Mouse (Mus musculus) embryonic facial prominence, embryonic 14.5 days (tissue): ENCODE data around the gene Mfsd6. TPM values are rescaled to one million over a fixed set of nuclear protein-coding genes. Genes with fewer than 3 reads are reported as not detected.

Source experiments
- ATAC-seq: fragments of 200-750 bp; cut with Nextera tagmentation; 2 replicates; pipeline ENCODE4 v1.8.0; 2017; ENCODE audit warnings: low read depth, moderate number of reproducible peaks, moderate TSS enrichment
- DNase-seq: peaks from one replicate; pipeline ENCODE4 v3.0.0-alpha.2; 2015; ENCODE audit warnings: low spot score
- H3K27ac ChIP-seq: fragments of 300-500 bp; sonication (generic); replicated peaks from 2 replicates; pipeline ENCODE4 v1.5.1; 2014; ENCODE audit warnings: low read depth, mild to moderate bottlenecking, low read length, moderate library complexity
- H3K27me3 ChIP-seq: fragments of 300-500 bp; sonication (generic); replicated peaks from 2 replicates; pipeline ENCODE4 v1.6.1; 2014; ENCODE audit warnings: low read length; ENCODE audit not compliant: control insufficient read depth, insufficient read depth
- H3K36me3 ChIP-seq: fragments of 300-500 bp; sonication (generic); 2 replicates; pipeline ENCODE4 v1.6.1; 2014; ENCODE audit warnings: low read length, mixed read lengths; ENCODE audit not compliant: control insufficient read depth, insufficient read depth
- H3K4me1 ChIP-seq: fragments of 300-500 bp; sonication (generic); 2 replicates; pipeline ENCODE4 v1.6.1; 2014; ENCODE audit warnings: antibody characterized with exemption, low read length; ENCODE audit not compliant: control insufficient read depth, insufficient read depth
- H3K4me2 ChIP-seq: fragments of 300-500 bp; sonication (generic); 2 replicates; pipeline ENCODE4 v1.6.1; 2014; ENCODE audit warnings: low read depth, mild to moderate bottlenecking, low read length, moderate library complexity, mixed read lengths
- H3K4me3 ChIP-seq: fragments of 300-500 bp; sonication (generic); 2 replicates; pipeline ENCODE4 v1.5.1; 2014; ENCODE audit warnings: low read depth, mild to moderate bottlenecking, low read length
- H3K9ac ChIP-seq: fragments of 300-500 bp; sonication (generic); 2 replicates; pipeline ENCODE4 v1.6.1; 2014; ENCODE audit warnings: low read depth, mild to moderate bottlenecking, low read length, moderate library complexity, mixed read lengths
- H3K9me3 ChIP-seq: fragments of 300-500 bp; sonication (generic); 2 replicates; pipeline ENCODE4 v1.6.1; 2016; ENCODE audit warnings: low read length; ENCODE audit not compliant: control insufficient read depth
- WGBS: fragments of 180-500 bp; shearing (Covaris S2); extraction: QIAGEN DNeasy Blood & Tissue Kit; methylation state at CpG from one replicate; pipeline ENCODE4 v1.1.7; 2014; 5-methylcytosine and 5-hydroxymethylcytosine counted together
- polyA plus RNA-seq: library from polyadenylated mRNA; unstranded; fragments of >200 nt; fragmentation: Nextera tagmentation; extraction: Ambion mirVana; gene quantifications from 2 replicates; pipeline ENCODE4 v1.2.1, GENCODE M21; 2014

Mfsd6 gene
- 3.2 and 3.5 TPM in 2 replicates for polyA plus RNA-seq

DNA sequence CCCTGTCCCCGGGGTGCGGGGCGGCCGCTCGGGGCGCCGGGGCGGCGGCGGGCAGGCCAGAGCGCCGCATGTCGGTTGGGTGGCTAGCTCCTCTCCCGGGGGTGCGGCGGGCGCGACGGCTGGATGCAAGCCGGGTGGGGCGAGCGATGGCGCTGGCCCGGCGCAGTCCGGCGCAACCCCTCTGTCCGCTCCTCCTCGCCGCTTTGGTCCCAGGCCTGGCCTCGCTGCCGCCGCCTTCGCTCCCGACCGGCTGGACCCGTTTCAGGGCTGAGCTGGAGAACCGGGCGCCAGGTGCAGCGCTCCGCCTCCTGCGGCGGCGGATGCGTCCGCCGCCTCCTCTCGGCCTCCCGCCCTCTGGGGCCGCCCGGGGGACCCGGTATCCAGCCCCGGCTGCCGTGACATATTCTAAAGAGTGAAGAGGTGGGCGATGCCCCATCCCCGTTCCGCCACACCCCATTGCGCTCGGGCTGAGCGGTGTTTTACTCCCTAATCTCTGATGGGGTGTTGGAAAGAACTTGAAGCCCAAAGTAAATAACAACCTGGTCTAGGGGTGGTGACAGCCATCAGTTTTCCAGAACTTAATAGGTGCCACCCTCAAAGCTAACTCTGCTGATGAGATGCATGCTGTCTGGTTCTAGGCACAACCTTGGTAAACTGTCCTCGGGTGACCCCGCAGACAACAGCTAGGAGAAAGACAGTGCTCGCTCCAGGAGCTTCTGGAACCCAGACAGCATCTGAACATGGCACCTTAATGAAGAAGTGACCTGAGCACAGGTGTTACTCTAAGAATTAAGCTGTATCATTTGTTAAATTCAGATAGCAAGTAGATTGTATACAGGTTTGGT, at the start of gene Mfsd6:
Gene Mfsd6 (minus strand): TSS at position 407 of the 845 bp plus-strand sequence.
- Histone ChIP-seq H3K36me3 (no peaks in the 10 kb centered on the region), H3K9ac (peak within 1 kb of the TSS; percentile 74), H3K4me2 (peak within 1 kb of the TSS; percentile 99), H3K4me1 (no peaks in the 10 kb centered on the region; the same call in 1 of the 2 replicates), H3K9me3 (no peaks in the 10 kb centered on the region), H3K27ac (no peak within 1 kb of the TSS; the same call in 1 of the 2 replicates), H3K4me3 (peak within 1 kb of the TSS; percentile 76), H3K27me3 (peaks cover 24% of the 10 kb centered on the region)
- DNase-seq (peak; percentile 42), ATAC-seq (peak; percentile 78)
- WGBS = 4% methylated on average over 23 of the region's 63 CpGs

DNA sequence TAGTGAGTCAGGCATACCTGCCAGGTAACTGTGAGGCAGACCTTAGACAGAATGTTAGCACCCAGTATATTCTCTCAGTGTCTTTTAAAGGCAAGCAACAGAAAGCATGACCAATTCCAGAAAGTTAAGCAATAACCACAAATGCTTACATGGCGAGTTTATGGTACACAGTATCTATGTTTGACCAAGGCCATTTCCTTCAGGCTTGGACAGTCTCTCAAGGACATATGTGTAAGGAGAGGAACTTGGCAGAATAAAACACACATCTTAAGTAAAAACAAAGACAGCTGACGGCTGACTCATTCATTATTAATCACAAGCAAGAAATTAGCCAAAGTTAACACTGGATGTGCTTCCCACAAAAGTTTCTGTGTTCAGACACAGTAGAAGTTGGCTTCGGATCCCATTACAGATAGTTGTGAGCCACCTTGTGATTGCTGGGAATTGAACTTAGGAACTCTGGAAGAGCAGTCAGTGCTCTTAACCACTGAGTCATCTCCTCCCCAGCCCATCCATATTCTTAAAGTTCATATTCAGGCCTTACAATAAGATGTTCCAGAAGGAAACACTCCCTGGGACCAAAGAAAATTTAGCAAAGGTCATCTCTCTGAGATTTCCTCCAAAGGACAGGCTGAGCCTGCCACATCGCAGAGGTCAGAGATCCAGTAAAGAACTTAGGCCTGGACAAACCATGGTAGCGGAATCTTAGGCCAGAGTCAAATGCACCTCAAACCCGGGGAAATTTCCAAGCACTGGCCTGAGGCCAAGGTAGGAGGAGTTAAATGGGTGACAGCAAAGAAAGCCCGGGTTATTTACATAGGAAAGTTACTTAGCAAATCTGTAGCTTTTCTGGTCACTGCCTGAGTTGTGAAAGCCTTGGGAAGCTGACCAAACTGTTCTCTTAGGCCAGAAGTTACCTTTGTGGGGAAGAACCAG, 38.2 kb upstream of the Mfsd6 start:
- no peaks in the 10 kb centered on the region for H3K9me3 ChIP-seq
- H3K27ac ChIP-seq = no peak overlapping the region
- WGBS = 70% methylated on average over 7 of the region's 7 CpGs
- H3K9ac ChIP-seq = no peak overlapping the region
- DNase-seq (no peak), ATAC-seq (no peak)
- no peak overlapping the region for H3K4me2 ChIP-seq
- H3K4me1 ChIP-seq = no peaks in the 10 kb centered on the region
- H3K27me3 ChIP-seq = no peaks in the 10 kb centered on the region
- no peaks in the 10 kb centered on the region for H3K36me3 ChIP-seq
- no peak overlapping the region for H3K4me3 ChIP-seq

DNA sequence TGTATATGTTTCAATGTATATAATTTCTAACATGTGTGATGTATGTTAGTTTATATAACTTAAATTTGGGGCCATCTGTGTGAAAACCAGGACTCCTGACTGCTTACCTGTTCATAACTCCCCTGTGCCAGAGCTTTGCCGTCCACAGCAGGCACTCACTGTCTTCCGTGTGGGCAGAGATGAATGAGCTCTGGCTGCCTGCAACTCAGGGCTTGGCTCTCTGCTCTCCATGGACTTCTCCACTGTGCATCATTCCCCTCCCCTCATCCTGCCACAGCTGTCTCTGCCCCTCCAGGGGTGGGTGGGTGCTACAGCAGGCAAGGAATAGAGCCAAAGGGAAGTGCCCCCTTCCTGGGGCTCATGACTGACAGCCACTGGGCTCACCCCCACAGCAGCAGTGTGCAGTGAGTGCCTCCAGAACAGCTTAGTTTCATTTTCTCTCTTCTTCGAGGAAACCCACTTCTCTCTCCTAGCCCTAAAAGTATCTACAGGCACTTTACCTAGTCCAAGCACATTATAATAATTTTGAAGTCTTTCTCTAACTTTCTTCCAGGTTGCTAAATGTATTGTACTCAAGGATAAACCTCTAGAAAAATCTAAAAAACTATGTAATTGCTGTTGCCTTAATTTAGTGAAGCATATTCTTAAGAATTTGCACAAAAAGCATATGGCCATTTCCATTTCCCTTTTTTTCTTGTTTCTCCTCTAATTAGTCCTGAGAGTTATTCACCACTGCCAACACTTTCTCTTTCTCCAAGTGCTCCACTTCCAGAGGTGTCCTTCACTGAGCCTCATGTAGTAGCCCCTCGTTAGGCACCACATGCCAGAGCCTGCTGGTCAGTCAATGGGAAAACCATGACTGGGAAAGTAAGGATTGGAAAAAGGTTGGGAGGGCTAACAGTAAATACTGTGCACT, 36.9 kb upstream of the Mfsd6 start:
- Histone ChIP-seq H3K27me3 (no peaks in the 10 kb centered on the region), H3K4me3 (no peak overlapping the region), H3K4me2 (no peak overlapping the region), H3K27ac (no peak overlapping the region), H3K36me3 (no peaks in the 10 kb centered on the region), H3K4me1 (no peaks in the 10 kb centered on the region), H3K9me3 (no peaks in the 10 kb centered on the region), H3K9ac (no peak overlapping the region)
- no peak for ATAC-seq
- no peak for DNase-seq
- WGBS = 61% methylated on average over 4 of the region's 4 CpGs

DNA sequence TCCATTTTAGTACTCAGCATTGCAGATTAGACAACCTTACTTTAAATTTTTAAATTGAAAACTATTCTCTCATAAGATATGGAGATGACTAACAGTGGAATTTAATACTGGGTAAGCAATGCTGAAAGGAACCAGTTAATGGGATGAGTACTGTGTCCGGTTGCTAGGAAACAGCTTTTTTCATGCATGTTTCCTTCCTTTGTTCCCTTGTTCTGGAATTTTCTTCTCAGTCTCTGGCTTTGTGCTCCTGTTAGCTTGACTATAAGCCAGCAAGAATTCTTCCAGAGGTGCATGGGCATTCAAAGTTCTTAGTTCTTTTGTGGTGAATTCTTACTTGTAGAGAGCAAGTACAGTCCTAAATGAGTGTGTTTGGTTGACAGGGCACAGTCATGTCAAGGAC, 30.9 kb upstream of the Mfsd6 start:
- 78% methylated on average over 1 of the region's 1 CpGs for WGBS
- Histone ChIP-seq H3K4me2 (no peak overlapping the region), H3K4me3 (no peak overlapping the region), H3K9me3 (no peaks in the 10 kb centered on the region), H3K27me3 (no peaks in the 10 kb centered on the region), H3K9ac (no peak overlapping the region), H3K36me3 (no peaks in the 10 kb centered on the region), H3K4me1 (no peaks in the 10 kb centered on the region), H3K27ac (no peak overlapping the region)
- ATAC-seq (no peak), DNase-seq (peak; percentile 15)

GRCm38 (mm10) chr1:52754331-52754730, 27.1 kb upstream of the Mfsd6 start:
- no peak overlapping the region for H3K27ac ChIP-seq
- no peaks in the 10 kb centered on the region for H3K27me3 ChIP-seq
- no peaks in the 10 kb centered on the region for H3K9me3 ChIP-seq
- H3K4me3 ChIP-seq = no peak overlapping the region
- DNase-seq (no peak), ATAC-seq (no peak)
- no peak overlapping the region for H3K9ac ChIP-seq
- no peaks in the 10 kb centered on the region for H3K4me1 ChIP-seq
- 100% methylated on average over 1 of the region's 1 CpGs for WGBS
- H3K36me3 ChIP-seq = no peaks in the 10 kb centered on the region
- no peak overlapping the region for H3K4me2 ChIP-seq

DNA sequence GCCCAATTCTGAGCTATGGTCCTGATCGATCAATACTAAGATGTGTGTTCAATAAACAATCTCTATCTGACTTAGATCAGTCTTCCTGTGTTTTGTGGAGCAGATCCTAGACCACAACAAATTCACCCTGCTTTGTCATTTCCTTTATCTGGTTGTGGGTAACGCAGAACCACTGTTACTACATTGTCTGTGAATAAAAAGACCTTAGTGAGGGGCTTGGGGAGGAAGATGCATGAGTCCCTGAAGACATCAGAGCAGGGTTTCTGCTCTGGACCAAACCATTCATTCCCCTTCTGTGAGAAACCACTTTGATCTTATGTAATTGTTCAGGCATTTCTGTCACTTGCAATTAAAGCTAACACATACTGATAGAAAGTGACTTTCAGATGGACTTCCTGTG, 26.6 kb upstream of the Mfsd6 start:
- 81% methylated on average over 2 of the region's 2 CpGs for WGBS
- Histone ChIP-seq H3K27ac (no peak overlapping the region), H3K36me3 (no peaks in the 10 kb centered on the region), H3K9me3 (no peaks in the 10 kb centered on the region), H3K4me1 (no peaks in the 10 kb centered on the region), H3K27me3 (no peaks in the 10 kb centered on the region), H3K4me2 (no peak overlapping the region), H3K4me3 (no peak overlapping the region), H3K9ac (no peak overlapping the region)
- no peak for DNase-seq
- ATAC-seq = no peak

GRCm38 (mm10) chr1:52752706-52753105, 25.4 kb upstream of the Mfsd6 start:
- H3K27me3 ChIP-seq = no peaks in the 10 kb centered on the region
- no peak overlapping the region for H3K27ac ChIP-seq
- H3K9ac ChIP-seq = no peak overlapping the region
- no peaks in the 10 kb centered on the region for H3K9me3 ChIP-seq
- 55% methylated on average over 3 of the region's 3 CpGs for WGBS
- no peak overlapping the region for H3K4me3 ChIP-seq
- no peak overlapping the region for H3K4me2 ChIP-seq
- ATAC-seq (no peak), DNase-seq (no peak)
- no peaks in the 10 kb centered on the region for H3K36me3 ChIP-seq
- H3K4me1 ChIP-seq = no peaks in the 10 kb centered on the region

DNA sequence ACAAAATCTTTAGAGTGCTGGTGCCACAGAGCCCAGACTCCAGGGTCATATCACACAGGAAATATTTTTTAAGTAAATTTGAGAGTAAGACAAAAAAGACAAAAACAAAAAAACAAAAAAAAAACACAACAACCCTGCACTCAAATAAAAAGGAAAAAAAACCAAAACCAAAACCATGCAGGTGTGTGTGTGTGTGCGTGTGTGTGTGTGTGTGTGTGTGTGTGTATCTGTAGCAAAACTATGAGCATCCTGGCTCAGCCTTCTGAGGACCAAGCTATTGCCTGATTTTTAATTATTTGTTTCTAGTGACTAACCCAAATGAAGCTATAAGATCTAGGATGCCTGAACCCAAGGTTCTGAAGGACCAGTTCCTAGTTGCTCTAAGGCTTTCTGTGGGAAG, 24.4 kb upstream of the Mfsd6 start:
- H3K4me1 ChIP-seq = no peaks in the 10 kb centered on the region
- 86% methylated on average over 1 of the region's 1 CpGs for WGBS
- no peaks in the 10 kb centered on the region for H3K36me3 ChIP-seq
- H3K27me3 ChIP-seq = no peaks in the 10 kb centered on the region
- DNase-seq (no peak), ATAC-seq (no peak)
- no peak overlapping the region for H3K4me3 ChIP-seq
- no peak overlapping the region for H3K4me2 ChIP-seq
- H3K9ac ChIP-seq = no peak overlapping the region
- H3K27ac ChIP-seq = no peak overlapping the region
- no peaks in the 10 kb centered on the region for H3K9me3 ChIP-seq
